Mouse (Mus musculus) hindbrain, embryonic 13.5 days (tissue): ENCODE results near the gene Clns1a. TPM values are rescaled to one million over a fixed set of nuclear protein-coding genes. Genes with fewer than 3 reads are reported as not detected.

Experiments used
- ATAC-seq: fragments of 200-750 bp; cut with Nextera tagmentation; 2 replicates; pipeline ENCODE4 v1.8.0; 2017; ENCODE audit warnings: moderate TSS enrichment; ENCODE audit not compliant: low FRiP score
- H3K27ac ChIP-seq: fragments of 300-500 bp; sonication (generic); 2 replicates; pipeline ENCODE4 v1.5.1; 2015; ENCODE audit warnings: inconsistent platforms, mild to moderate bottlenecking, moderate library complexity
- H3K27me3 ChIP-seq: fragments of 300-500 bp; sonication (generic); 2 replicates; pipeline ENCODE4 v1.6.1; 2015; ENCODE audit warnings: mild to moderate bottlenecking, inconsistent platforms
- H3K36me3 ChIP-seq: fragments of 300-500 bp; sonication (generic); 2 replicates; pipeline ENCODE4 v1.6.1; 2015; ENCODE audit warnings: mild to moderate bottlenecking, inconsistent platforms
- H3K4me1 ChIP-seq: fragments of 300-500 bp; sonication (generic); replicated peaks from 2 replicates; pipeline ENCODE4 v1.6.1; 2015; ENCODE audit warnings: inconsistent platforms
- H3K4me2 ChIP-seq: fragments of 300-500 bp; sonication (generic); 2 replicates; pipeline ENCODE4 v1.6.1; 2015; ENCODE audit warnings: inconsistent platforms, mild to moderate bottlenecking, moderate library complexity
- H3K4me3 ChIP-seq: fragments of 300-500 bp; sonication (generic); 2 replicates; pipeline ENCODE4 v1.5.1; 2015; ENCODE audit warnings: mild to moderate bottlenecking, inconsistent platforms
- H3K9ac ChIP-seq: fragments of 300-500 bp; sonication (generic); 2 replicates; pipeline ENCODE4 v1.6.1; 2015; ENCODE audit warnings: mild to moderate bottlenecking, inconsistent platforms
- H3K9me3 ChIP-seq: fragments of 300-500 bp; sonication (generic); 2 replicates; pipeline ENCODE4 v1.6.1; 2016; ENCODE audit warnings: inconsistent platforms
- WGBS: fragments of 180-500 bp; shearing (Covaris S2); methylation state at CpG from one replicate; pipeline ENCODE4 v1.1.7; 2015; 5-methylcytosine and 5-hydroxymethylcytosine counted together
- polyA plus RNA-seq: library from polyadenylated mRNA; unstranded; fragments of >200 nt; fragmentation: Nextera tagmentation; extraction: Ambion mirVana; gene quantifications from 2 replicates; pipeline ENCODE4 v1.2.1, GENCODE M21; 2015

The Clns1a gene
- polyA plus RNA-seq, 1 experiment from 2014 or later, result 198 TPM

GRCm38 (mm10) chr7:97709204-97709603 lies 12.8 kb downstream of the Clns1a start:
- H3K27me3 ChIP-seq, result no peaks in the 10 kb centered on the region
- 0 out of 2 replicates have a peak, but pooled peaks cover 2% of the 10 kb centered on the region for H3K4me1 ChIP-seq
- H3K4me3 ChIP-seq, result no peak overlapping the region
- WGBS, result 90% methylated on average over 3 of the region's 3 CpGs
- H3K9me3 ChIP-seq, result no peaks in the 10 kb centered on the region
- H3K4me2 ChIP-seq, result no peak overlapping the region
- H3K9ac ChIP-seq, result no peak overlapping the region
- no peak for ATAC-seq
- no peak overlapping the region for H3K27ac ChIP-seq
- peaks cover 27% of the 10 kb centered on the region for H3K36me3 ChIP-seq

- no peaks in the 10 kb centered on the region for H3K4me1 ChIP-seq
- no peak for ATAC-seq
- 0 out of 2 replicates have a peak, but pooled peaks cover 6% of the 10 kb centered on the region for H3K9me3 ChIP-seq
- H3K36me3 ChIP-seq, result peaks cover 77% of the 10 kb centered on the region
- no peak overlapping the region for H3K9ac ChIP-seq
- H3K27ac ChIP-seq, result no peak overlapping the region
- WGBS, result 96% methylated on average over 5 of the region's 5 CpGs
- no peak overlapping the region for H3K4me3 ChIP-seq
- no peak overlapping the region for H3K4me2 ChIP-seq
- no peaks in the 10 kb centered on the region for H3K27me3 ChIP-seq
Measured at GRCm38 (mm10) chr7:97714651-97715050, 18.2 kb downstream of the Clns1a start.

- 90% methylated on average over 1 of the region's 1 CpGs for WGBS
- H3K27ac ChIP-seq, result no peak overlapping the region
Measured at GRCm38 (mm10) chr7:97717326-97717725, 20.9 kb downstream of the Clns1a start.

GRCm38 (mm10) chr7:97719078-97719477 lies 22.6 kb downstream of the Clns1a start:
- ATAC-seq, result no peak
- Histone ChIP-seq H3K36me3 (peaks cover 77% of the 10 kb centered on the region), H3K27ac (no peak overlapping the region), H3K9me3 (0 out of 2 replicates have a peak, but pooled peaks cover 6% of the 10 kb centered on the region), H3K27me3 (no peaks in the 10 kb centered on the region), H3K9ac (no peak overlapping the region), H3K4me2 (no peak overlapping the region), H3K4me1 (no peaks in the 10 kb centered on the region), H3K4me3 (no peak overlapping the region)
- 63% methylated on average over 5 of the region's 5 CpGs for WGBS

More at GRCm38 (mm10) chr7:97717326-97717725, 20.9 kb downstream of the Clns1a start:
- no peaks in the 10 kb centered on the region for H3K27me3 ChIP-seq
- H3K4me1 ChIP-seq, result no peaks in the 10 kb centered on the region
- H3K9ac ChIP-seq, result no peak overlapping the region
- H3K4me3 ChIP-seq, result no peak overlapping the region
- H3K9me3 ChIP-seq, result 0 out of 2 replicates have a peak, but pooled peaks cover 6% of the 10 kb centered on the region
- ATAC-seq, result no peak
- peaks cover 84% of the 10 kb centered on the region for H3K36me3 ChIP-seq
- H3K4me2 ChIP-seq, result no peak overlapping the region

GRCm38 (mm10) chr7:97720109-97720508 lies 23.7 kb downstream of the Clns1a start:
- Histone ChIP-seq H3K4me1 (no peaks in the 10 kb centered on the region), H3K9me3 (no peaks in the 10 kb centered on the region), H3K4me2 (no peak overlapping the region), H3K27ac (no peak overlapping the region), H3K36me3 (peaks cover 67% of the 10 kb centered on the region), H3K9ac (no peak overlapping the region), H3K27me3 (no peaks in the 10 kb centered on the region), H3K4me3 (no peak overlapping the region)
- no peak for ATAC-seq
- 90% methylated on average over 5 of the region's 5 CpGs for WGBS

- no peak overlapping the region for H3K4me2 ChIP-seq
- peaks cover 59% of the 10 kb centered on the region for H3K36me3 ChIP-seq
- ATAC-seq, result no peak
- H3K4me1 ChIP-seq, result no peaks in the 10 kb centered on the region
- no peaks in the 10 kb centered on the region for H3K9me3 ChIP-seq
- no peak overlapping the region for H3K9ac ChIP-seq
- H3K4me3 ChIP-seq, result no peak overlapping the region
- 92% methylated on average over 7 of the region's 7 CpGs for WGBS
- H3K27ac ChIP-seq, result no peak overlapping the region
- no peaks in the 10 kb centered on the region for H3K27me3 ChIP-seq
Measured at GRCm38 (mm10) chr7:97722278-97722918, 26.0 kb downstream of the Clns1a start.

- Histone ChIP-seq H3K4me3 (no peak overlapping the region), H3K27me3 (no peaks in the 10 kb centered on the region), H3K9me3 (no peaks in the 10 kb centered on the region), H3K36me3 (peaks cover 44% of the 10 kb centered on the region), H3K4me1 (peaks cover 9% of the 10 kb centered on the region), H3K9ac (no peak overlapping the region), H3K27ac (no peak overlapping the region), H3K4me2 (no peak overlapping the region)
- ATAC-seq, result no peak
- WGBS, result 90% methylated on average over 11 of the region's 11 CpGs
Measured at GRCm38 (mm10) chr7:97723646-97724538, 27.5 kb downstream of the Clns1a start.

GRCm38 (mm10) chr7:97725401-97725800 lies 29.0 kb downstream of the Clns1a start:
- Histone ChIP-seq H3K4me3 (no peak overlapping the region), H3K27me3 (no peaks in the 10 kb centered on the region), H3K9me3 (no peaks in the 10 kb centered on the region), H3K4me2 (no peak overlapping the region), H3K9ac (no peak overlapping the region), H3K36me3 (peaks cover 31% of the 10 kb centered on the region), H3K4me1 (peaks cover 16% of the 10 kb centered on the region), H3K27ac (no peak overlapping the region)
- no peak for ATAC-seq
- 98% methylated on average over 6 of the region's 6 CpGs for WGBS

- no peak for ATAC-seq
- Histone ChIP-seq H3K4me1 (peaks cover 16% of the 10 kb centered on the region), H3K27ac (no peak overlapping the region), H3K4me3 (no peak overlapping the region), H3K9me3 (no peaks in the 10 kb centered on the region), H3K27me3 (no peaks in the 10 kb centered on the region), H3K9ac (no peak overlapping the region), H3K4me2 (no peak overlapping the region), H3K36me3 (peaks cover 24% of the 10 kb centered on the region)
- 87% methylated on average over 7 of the region's 7 CpGs for WGBS
Measured at GRCm38 (mm10) chr7:97726080-97726479, 29.6 kb downstream of the Clns1a start.

- 77% methylated on average over 7 of the region's 7 CpGs for WGBS
- Histone ChIP-seq H3K4me2 (no peak overlapping the region), H3K4me1 (peaks cover 18% of the 10 kb centered on the region), H3K36me3 (peaks cover 23% of the 10 kb centered on the region), H3K27ac (no peak overlapping the region), H3K27me3 (no peaks in the 10 kb centered on the region), H3K9me3 (no peaks in the 10 kb centered on the region), H3K9ac (no peak overlapping the region), H3K4me3 (no peak overlapping the region)
- no peak for ATAC-seq
Measured at GRCm38 (mm10) chr7:97726778-97727177, 30.3 kb downstream of the Clns1a start.

GRCm38 (mm10) chr7:97728666-97729614 lies 32.5 kb downstream of the Clns1a start:
- Histone ChIP-seq H3K4me2 (no peak overlapping the region), H3K4me3 (no peak overlapping the region), H3K9ac (peak overlapping the region; percentile 35; the same call in 1 of the 2 replicates), H3K27ac (0 out of 2 replicates have a peak overlapping the region, but pooled peaks have one; percentile 41), H3K27me3 (no peaks in the 10 kb centered on the region), H3K9me3 (no peaks in the 10 kb centered on the region), H3K36me3 (peaks cover 13% of the 10 kb centered on the region), H3K4me1 (peaks cover 19% of the 10 kb centered on the region)
- ATAC-seq, result peak; percentile 47; the same call in 1 of the 2 replicates
- 25% methylated on average over 14 of the region's 14 CpGs for WGBS
